Mouse (Mus musculus): ENCODE results near the gene Sult1d1.
"Not testable (repeated sequence)": the region's sequence is repeated elsewhere in the genome, so short reads cannot be mapped to it uniquely, and the experiment has no call there.

Gene Sult1d1

DNA sequence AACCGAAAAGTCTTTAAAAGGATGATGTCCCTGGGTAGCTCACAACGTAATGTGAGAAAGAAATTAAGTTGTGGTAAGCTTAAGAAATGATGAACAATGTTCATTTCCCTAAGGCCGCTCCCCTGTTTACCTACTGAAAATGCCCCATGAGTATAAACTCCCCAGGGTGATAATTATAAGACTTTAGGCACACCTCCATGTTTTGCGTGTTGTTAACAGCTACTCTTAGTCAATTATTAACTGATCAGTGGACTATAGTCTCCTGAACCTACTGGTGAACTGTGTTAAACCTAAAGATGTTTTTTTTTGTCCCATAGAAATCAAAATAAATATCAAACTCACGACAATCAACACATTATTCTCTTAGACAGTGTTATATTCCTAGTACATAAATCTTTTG is at the start of gene Sult1d1:
Sult1d1 (minus strand) TSS at position 183 of the 400 bp plus-strand sequence.
- no peak for DNase-seq (ENCODE audit: extremely low spot score, low read depth, low spot score)

DNA sequence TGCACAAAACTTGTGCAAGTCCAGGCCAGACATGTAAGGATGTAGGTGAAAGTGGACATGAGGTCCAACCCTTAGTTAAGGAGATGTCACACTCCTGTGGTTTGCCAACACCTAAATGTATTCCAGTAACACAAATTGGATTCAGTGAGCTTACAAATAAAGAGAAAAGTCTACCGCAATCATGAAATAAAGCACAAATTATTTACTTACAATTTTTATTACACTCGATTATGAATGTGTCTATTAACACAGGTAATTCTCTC is 46.2 kb upstream of the Sult1d1 start:
- DNase-seq (ENCODE audit: extremely low spot score, low read depth, low spot score): no peak

DNA sequence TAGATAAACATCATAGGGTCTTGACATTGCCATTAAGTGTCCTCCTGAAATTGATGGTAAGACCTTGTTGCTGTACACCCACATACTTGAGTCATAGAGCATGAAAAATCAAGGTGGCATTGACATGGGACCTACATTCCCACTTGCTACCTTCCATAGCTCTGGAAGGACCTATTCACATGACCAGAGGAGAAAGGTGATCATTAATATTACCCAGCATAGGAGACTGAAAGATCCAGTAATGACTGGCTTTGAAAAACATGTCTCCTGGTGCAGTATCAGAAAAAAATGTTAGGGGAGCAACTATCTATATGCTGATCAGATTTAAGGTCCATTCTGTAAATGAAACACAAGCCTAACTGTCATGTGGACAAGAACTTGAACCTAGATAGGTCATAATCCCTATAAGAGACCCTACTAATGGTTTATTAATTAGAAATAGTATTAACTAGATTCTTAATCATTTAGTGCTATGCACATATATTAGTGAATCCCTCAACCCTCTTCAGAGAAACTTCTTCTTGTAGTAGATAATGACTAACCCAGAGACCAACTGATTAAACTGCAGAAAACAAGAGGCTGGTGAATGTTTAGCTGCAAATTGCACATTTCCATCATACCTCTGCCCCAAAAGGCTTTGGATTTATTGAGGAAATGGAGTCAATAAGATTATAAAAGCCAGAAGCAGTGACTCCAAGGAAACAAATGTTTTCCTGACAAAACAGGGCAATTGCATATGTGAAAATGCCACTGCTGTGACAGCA is 45.7 kb upstream of the Sult1d1 start:
- no peak for DNase-seq (ENCODE audit: extremely low spot score, low read depth, low spot score)

DNA sequence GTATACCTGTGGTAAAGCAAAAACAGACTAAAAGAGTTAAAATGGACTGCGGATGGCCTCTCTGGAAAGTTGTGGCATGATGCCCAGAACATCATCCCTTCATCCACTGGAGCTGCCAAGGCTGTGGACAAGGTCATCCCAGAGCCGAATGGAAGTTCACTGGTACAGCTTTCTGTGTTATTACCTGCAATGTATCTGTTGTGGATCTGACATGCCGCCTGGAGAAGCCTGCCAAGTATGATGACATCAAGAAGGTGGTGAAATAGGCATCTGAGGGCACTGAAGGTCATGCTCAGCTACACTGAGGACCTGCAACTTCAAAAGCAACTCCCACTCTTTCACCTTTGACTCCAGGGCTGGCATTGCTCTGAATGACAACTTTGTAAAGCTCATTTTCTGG is 32.2 kb upstream of the Sult1d1 start:
- no peak for DNase-seq (ENCODE audit: extremely low spot score, low read depth, low spot score)

DNA sequence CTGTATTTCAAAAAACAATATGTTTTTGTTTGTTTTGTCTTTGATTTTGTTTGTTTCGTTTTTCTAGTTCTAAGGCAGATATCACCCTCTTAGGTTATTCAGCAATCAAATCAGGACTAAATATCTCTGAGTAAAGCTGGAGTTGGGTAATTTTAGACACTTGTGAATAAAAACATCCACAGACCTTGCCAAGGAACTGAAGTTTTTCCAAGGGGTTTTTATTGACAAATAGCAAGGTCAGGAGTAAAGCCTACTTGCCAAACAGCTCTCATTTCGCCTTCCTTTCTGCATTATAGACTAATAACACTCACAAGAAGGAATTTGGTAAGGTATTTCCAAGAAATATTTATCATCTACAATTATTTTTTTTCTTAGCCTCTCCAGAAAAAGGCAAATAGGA is 29.1 kb upstream of the Sult1d1 start:
- DNase-seq (ENCODE audit: extremely low spot score, low read depth, low spot score): no peak

DNA sequence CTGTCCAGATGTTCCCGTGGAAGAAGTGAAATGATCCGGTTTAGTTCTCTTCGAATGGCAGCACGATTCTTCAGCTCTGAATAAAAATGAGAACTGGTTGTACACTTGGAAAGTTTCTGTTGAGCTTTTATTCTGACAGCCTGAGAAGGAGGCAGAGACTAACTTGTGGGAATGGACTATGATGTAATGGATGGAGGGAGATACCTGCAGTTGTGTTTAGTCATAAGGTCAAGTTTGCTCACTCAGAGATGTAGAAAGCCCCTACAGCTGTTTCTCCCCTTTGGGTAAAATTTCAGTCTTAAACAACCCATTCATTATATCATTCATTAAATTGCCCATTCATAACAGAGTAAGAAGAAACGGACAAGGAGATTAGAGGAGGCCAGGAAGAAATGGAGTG is 22.7 kb upstream of the Sult1d1 start, which contains the start of gene Sult1e1:
Sult1e1 (minus strand) TSS at position 101 of the 400 bp plus-strand sequence.
- no peak for DNase-seq (ENCODE audit: extremely low spot score, low read depth, low spot score)

DNA sequence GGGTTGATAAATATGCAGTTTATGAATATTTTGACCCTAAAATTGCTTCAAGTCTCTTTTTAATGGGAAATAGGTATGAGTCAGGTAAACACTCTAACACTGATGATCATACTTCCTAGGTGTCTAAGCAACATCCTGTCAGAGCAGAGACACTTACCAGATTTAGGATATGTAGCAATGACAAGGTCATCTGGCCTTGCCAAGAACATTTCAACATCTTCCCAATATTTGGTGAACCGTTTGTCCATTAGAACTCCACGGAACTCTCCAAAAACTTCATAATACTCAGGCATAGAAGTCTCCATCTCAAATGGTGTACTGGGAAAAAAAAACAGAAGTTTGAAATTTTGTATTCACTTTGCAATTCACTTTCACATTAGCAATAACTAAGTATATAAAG is 21.1 kb upstream of the Sult1d1 start:
- DNase-seq (ENCODE audit: extremely low spot score, low read depth, low spot score): no peak

DNA sequence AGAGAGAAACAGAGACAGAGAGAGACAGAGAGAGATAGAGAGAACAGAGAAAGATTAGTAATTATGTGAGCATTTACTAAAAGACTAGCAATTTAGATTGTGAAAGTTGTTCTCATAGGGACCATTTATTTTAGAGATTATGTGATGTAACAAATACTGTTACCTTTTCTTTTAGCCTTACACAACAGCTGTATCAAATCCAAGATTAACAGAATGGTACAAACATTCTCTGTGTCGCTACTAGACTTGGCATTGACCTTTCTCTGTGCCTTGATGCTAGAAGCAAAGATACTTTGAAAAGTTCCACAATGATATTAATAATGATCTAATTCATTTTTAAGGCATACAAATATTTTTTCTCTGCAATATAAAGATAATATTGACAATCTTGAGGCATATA is 11.6 kb upstream of the Sult1d1 start:
- DNase-seq (ENCODE audit: extremely low spot score, low read depth, low spot score): no peak

DNA sequence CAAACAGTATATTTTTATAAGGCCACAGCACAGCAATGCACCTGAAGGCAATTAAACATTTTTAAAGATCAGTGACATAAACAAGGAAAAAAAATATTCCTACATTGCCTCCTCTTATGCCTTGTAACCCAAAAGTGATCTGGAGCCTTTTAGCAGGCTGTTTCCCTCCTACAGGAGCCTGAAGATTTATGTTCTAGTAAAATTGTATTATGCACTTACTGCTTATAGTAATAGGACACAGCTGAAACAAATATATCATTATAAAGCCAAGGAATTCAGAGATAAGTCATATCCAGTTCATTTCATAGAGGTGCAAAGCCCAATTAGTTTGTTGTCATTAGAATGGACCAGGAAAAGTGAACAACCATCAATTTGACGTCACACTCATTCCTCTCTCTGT is 5.3 kb upstream of the Sult1d1 start:
- no peak for DNase-seq (ENCODE audit: extremely low spot score, low read depth, low spot score)

DNA sequence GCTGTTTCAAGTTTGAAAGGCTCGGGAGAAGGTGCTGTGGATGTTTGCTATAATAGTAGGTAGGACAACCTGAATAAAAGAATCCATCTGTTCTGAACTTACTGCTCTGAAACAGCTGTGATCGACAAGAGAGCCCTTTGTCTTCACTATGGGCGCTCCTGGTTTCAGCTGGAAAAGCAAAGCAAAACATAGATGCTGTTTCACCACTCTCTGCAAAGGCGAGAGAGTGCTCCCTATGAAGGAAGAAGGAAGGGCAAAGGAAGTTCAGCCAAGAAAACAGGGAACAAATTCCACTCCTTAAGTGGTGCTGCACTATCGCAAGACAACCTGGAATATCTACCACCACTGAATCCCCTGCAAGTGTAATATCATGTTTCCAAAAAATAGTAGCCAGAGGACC is 4.7 kb upstream of the Sult1d1 start:
- DNase-seq (ENCODE audit: extremely low spot score, low read depth, low spot score): no peak

DNA sequence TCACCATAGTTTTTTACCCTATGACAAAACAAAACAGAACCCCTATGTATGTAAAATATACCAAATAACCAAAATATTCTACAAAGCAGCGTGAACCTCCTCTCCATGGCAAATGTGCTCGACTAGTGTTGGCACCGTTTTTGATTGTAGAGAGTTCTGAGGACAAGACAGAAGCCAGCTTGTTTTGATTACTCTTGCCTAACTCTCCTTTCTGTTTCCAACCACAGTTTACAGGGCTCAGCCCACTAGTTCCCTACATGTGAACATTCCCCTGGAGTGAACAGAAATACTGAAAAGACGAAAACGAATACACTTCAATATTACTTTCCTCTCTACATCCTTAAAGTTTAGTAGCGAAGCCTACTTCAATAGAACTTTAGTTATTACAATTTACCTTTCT is 4.0 kb upstream of the Sult1d1 start:
- no peak for DNase-seq (ENCODE audit: extremely low spot score, low read depth, low spot score)

DNA sequence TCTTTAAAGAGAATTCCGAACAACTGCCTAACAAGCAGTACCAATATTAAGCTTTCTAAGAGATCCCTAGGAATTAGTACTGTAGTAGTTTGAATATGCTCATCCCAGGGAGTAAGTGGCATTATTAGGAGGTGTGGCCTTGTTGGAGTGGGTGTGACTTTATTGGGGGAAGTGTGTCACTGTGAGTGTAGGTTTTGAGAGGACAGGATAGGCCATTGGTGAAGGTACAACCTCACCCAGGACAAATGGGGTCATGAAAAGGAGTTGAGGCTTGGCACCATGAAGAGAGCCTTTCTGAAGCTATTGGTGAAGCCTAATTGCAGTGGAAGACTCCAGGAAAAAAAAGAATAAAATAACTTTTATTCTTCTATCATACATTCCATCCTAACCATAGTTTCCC is 1.5 kb downstream of the Sult1d1 start:
- DNase-seq (ENCODE audit: extremely low spot score, low read depth, low spot score): no peak

DNA sequence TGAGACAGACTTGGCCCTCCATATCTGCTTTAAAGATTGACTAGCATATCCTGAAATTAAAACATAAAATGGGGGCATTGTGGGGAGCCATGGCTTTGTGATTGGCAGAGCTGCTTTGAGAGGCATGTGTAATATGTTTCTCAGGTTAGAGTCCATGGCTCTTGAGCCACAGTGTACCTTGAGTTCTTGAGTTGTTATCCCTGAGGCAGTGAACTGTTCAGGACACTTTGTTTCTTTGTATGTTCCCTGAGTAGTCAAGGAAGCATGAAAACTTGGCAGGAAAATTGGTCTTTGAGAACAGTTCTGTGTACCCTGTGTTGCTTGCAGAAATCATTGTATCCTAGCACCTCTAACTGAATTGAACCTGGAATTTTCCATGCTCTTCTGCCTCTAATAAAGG is 5.9 kb downstream of the Sult1d1 start:
- no peak for DNase-seq (ENCODE audit: extremely low spot score, low read depth, low spot score)

DNA sequence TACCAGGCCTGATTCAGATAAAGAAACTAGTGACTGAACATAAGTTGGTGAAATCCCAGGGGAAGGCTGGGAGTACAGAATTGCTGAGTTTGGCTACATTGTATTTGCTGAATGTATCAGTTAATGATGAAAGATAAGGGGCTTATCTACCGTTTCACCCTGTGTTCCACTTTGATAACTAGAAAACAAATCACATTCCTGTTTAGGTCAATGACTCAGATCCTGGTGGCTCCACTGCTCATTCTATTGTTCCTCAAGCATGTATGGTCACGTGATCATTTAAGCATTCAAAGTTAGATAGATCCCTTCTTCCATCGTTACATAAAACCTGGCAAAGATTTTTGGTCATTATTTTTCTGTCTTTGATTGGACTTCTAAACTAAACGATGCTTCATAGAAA is 6.3 kb downstream of the Sult1d1 start:
- no peak for DNase-seq (ENCODE audit: extremely low spot score, low read depth, low spot score)

DNA sequence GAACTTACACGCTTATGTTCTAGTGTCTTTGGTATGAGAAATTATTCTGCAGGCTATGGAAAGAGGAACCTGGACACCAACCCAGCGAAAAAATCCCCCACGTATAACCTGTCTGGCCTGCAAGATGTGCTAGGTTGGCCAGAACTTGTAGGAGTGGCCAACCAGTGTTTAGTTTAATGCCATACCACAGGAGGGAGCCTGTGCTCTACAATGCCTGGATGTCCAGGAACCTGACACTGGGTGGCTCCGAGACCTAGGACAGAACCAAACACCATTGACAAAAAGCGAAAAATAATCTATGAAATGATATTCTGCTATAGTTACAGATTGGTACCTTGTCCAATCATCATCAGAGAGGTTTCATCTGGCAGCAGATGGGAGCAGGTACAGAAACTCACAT is 8.7 kb downstream of the Sult1d1 start:
- DNase-seq (ENCODE audit: extremely low spot score, low read depth, low spot score): no peak

DNA sequence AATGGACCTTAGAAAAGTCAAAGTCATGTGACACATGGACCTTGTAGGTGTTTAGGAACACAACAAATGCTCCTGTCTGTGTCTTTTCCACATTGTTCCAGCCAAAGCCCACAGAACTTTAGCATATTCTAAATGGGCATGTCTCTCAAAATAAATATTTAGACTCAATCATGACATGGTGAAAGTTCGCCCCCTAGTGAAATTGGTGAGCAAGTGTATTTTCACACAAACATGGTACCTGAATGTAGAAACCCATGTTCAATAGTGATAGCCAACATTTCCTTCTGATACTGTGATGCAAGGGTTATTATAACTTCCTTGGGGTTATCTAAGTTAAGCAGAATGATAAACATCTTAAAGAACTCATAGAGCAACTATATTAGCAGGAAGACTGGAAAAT is 17.9 kb downstream of the Sult1d1 start:
- DNase-seq (ENCODE audit: extremely low spot score, low read depth, low spot score): no peak

DNA sequence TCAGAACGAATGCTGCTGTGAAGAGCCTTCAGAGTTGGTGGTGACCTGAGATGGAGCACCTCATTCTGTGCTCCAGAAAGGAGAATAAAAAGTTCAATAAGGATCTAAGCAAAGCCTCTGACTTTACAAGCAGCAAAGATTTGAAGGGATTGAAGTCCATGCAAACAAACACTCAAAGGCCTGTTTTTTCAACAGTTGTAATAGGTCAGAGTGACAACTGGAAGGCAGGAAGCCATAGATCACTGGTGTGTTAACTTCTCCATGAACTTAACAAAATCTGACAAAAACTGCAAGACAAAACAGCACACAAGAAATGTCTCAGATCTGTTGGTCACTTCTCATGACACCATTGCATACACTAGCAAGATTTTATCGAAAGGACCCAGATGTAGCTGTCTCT is 30.7 kb downstream of the Sult1d1 start, which contains the start of gene Sult1b1:
Sult1b1 (minus strand) TSS at position 85 of the 400 bp plus-strand sequence.
- DNase-seq (ENCODE audit: extremely low spot score, low read depth, low spot score): no peak

DNA sequence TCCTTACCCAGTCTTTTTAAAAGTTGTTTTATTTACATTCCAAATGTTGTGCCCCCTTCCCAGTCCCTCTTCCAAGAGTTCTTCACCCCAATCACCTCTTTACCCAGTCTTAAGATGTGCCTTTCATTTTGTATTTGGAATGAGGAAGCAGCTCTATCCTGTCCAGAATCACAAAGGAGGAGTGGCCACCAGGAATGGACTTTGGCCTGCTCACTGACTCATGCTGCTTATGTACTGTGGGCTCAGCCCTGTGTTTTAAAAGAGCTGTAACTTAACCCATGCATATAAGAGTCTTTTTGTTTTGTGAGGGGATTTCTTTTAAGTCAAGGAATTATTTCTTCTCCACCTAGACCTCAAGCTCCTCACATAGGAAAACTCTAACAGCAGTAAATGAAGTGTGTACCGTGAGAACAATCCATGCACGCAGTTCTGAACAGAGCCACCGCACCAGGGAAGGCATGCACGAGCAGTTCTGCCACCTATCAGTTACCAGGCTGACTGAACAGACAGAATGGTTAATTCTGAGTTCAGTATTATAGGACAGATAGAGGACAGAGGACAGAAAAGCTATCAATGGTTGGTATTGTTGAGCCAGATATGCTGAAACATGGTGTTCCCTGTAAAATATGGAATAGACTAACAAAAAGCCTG is 32.7 kb downstream of the Sult1d1 start:
- DNase-seq (ENCODE audit: extremely low spot score, low read depth, low spot score): no peak

DNA sequence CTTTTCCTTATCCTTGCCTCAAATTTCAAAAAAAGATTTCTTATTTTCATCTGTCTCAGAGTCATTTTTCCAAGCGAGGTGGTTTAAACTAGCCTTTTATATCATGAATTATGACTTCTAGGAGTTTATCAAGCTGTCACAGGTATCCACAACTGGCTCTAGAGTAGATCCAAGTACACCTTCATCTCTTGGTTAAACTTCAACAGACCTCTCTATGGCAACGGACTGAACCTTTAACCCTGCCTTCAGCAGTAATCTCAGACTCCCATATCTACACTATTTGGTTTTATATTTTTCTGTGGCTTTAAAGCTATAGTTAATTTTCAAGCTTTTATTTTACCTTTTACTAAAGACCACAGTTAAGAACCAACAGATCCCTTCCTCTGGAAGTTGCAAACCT is 36.5 kb downstream of the Sult1d1 start:
- no peak for DNase-seq (ENCODE audit: extremely low spot score, low read depth, low spot score)

DNA sequence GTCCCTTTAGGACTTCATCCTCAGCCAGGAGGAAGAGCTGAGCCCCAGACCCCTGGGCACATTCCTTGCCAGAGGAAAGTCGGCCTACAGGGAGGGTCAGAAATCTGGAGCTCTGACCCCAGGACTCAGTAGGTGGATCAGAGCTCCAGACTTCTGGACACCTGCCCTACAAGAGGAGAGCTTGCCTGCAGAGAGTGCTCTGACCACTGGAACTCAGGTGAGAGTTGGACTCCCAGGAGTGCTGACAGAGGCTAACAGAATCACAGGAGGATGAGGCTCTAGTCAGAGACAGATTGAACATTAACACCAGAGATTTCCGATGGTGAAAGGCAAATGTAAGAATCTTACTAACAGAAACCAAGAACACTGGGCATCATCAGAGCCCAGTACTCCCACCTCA is 45.3 kb downstream of the Sult1d1 start:
- DNase-seq (ENCODE audit: extremely low spot score, low read depth, low spot score): not testable (repeated sequence)

DNA sequence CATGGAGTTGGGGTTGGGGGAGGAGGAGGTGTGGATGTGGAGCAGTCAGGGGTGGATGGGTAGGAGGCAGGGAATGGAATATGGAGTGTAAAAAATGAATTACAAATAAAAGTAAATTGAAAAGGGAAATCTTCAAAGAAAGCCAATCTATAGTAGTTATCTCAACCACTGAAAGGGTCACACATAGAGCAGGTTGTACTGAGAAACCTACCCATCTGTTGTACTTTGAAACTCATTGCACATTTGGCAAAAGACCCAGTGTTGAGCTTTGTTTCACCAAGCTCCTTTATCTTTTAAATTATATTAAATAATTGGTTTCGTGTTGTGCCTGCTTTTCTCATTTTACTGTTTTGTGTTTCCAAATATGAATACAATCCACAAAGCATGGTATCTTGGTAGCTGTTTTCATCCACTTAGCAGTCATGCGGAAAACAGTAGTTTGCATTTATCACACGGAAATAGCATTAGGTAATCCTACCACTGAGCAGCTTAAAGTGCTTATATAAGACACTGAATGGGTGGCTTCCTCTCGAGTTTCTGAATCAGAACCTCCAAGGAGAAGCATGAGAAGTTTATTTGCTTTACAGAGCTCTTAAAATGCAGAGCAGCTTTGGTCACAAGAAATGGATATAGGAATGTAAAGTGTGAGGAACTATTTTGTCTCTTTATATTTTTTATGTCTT is 62.9 kb downstream of the Sult1d1 start:
- DNase-seq (ENCODE audit: extremely low spot score, low read depth, low spot score): no peak
